Mouse (Mus musculus): ENCODE measurements around the gene Nptx2. TPM values are rescaled to one million over a fixed set of nuclear protein-coding genes. Genes with fewer than 3 reads are reported as not detected.

Nptx2 gene
- polyA plus RNA-seq (2016; fragmentation: Nextera tagmentation; extraction: Ambion mirVana), result 0.97 and 1.00 TPM in 2 replicates

DNA sequence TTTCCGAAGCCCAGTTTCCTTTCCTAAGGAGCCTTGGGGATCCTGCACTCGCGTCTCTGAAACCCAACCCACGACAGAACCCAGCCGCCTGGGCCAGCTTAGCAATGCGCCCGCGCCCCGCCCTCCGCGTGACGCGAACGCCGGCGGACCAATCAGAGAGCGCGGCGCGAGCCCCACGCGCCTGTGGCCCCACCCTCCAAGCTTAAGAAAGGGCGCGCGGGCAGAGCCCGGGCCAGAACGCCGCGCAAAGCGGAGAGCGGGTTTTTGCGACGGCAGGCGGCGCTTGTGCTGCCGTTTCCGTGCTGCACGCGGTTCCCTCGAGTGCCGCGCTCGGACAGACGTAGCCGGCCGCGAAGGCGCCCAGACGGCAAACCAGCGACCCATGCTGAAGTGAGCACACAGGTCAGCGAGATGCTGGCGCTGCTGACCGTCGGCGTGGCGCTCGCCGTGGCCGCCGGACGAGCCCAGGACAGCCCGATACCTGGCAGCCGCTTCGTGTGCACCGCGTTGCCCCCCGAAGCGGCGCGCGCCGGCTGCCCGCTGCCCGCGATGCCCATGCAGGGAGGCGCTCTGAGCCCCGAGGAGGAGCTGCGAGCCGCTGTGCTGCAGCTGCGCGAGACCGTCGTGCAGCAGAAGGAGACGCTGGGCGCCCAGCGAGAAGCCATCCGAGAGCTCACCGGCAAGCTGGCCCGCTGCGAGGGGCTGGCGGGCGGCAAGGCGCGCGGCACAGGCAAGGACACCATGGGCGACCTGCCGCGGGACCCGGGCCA lies at the start of gene Nptx2:
Nptx2 (plus strand) TSS at position 250 of the 770 bp plus-strand sequence.
- Histone ChIP-seq H3K27ac (peak within 1 kb of the TSS; percentile 77), H3K36me3 (replicated peaks) (no peaks in the 10 kb centered on the region), H3K4me3 (peak within 1 kb of the TSS; percentile 51), H3K9me3 (no peaks in the 10 kb centered on the region), H3K4me1 (peaks cover 46% of the 10 kb centered on the region), H3K27me3 (ENCODE audit: poor library complexity, severe bottlenecking) (peaks cover 82% of the 10 kb centered on the region)
- peak; percentile 85 for DNase-seq (ENCODE audit: extremely low spot score, low spot score)
- WGBS, result under 1% methylated on average over 99 of the region's 99 CpGs

DNA sequence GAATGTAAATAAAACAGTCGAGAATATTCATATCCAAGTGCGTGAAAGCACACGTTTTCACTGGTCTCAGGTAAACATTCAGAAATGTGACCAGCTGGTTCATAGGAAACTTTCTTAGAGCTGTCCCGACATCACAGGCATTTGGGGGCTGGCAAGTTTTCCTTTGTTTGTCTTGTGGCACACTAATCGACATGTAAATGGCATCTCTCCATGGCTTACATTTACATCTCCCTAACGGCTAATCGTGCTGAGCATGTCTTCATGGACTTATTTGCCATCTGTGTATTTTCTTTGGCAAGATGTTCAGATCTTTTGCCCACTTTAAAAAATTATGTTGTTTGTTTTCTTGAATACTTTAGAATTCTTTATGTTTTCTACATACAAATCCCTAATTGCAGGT lies 49.2 kb upstream of the Nptx2 start:
- WGBS, result 89% methylated on average over 7 of the region's 7 CpGs
- Histone ChIP-seq H3K4me3 (no peak overlapping the region), H3K36me3 (replicated peaks) (no peaks in the 10 kb centered on the region), H3K4me1 (no peaks in the 10 kb centered on the region), H3K27ac (no peak overlapping the region), H3K9me3 (no peaks in the 10 kb centered on the region), H3K27me3 (ENCODE audit: poor library complexity, severe bottlenecking) (no peaks in the 10 kb centered on the region)
- no peak for DNase-seq (ENCODE audit: extremely low spot score, low spot score)

GRCm38 (mm10) chr5:144504239-144504638 lies 41.5 kb upstream of the Nptx2 start:
- DNase-seq (ENCODE audit: extremely low spot score, low spot score), result no peak
- 94% methylated on average over 10 of the region's 10 CpGs for WGBS
- Histone ChIP-seq H3K27ac (no peak overlapping the region), H3K9me3 (peaks cover 5% of the 10 kb centered on the region; the same call in 1 of the 2 replicates), H3K4me3 (no peak overlapping the region), H3K27me3 (ENCODE audit: poor library complexity, severe bottlenecking) (peaks cover 20% of the 10 kb centered on the region), H3K36me3 (replicated peaks) (no peaks in the 10 kb centered on the region), H3K4me1 (peaks cover 12% of the 10 kb centered on the region)

DNA sequence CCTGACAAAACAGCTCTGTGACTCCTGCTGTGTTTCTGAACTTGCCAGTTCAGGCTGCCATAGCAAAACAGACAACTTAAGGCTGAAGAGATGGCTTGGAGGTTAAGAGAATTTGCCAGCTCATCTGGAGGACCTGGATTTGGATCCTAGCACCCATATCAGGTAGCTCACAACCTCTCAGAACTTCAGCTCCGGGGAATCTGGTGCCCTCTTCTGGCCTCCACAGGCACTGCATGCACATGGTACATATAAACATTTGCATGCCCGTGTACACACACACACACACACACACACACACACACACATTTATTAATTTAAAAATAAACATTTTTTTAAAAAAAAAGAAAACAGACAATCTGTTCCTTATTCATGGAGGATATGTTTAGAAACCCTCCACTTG lies 40.0 kb upstream of the Nptx2 start:
- WGBS, result 86% methylated on average over 2 of the region's 2 CpGs
- Histone ChIP-seq H3K4me3 (no peak overlapping the region), H3K36me3 (replicated peaks) (no peaks in the 10 kb centered on the region), H3K27ac (no peak overlapping the region), H3K4me1 (peaks cover 24% of the 10 kb centered on the region), H3K27me3 (ENCODE audit: poor library complexity, severe bottlenecking) (peaks cover 20% of the 10 kb centered on the region), H3K9me3 (peaks cover 5% of the 10 kb centered on the region; the same call in 1 of the 2 replicates)
- DNase-seq (ENCODE audit: extremely low spot score, low spot score), result no peak

DNA sequence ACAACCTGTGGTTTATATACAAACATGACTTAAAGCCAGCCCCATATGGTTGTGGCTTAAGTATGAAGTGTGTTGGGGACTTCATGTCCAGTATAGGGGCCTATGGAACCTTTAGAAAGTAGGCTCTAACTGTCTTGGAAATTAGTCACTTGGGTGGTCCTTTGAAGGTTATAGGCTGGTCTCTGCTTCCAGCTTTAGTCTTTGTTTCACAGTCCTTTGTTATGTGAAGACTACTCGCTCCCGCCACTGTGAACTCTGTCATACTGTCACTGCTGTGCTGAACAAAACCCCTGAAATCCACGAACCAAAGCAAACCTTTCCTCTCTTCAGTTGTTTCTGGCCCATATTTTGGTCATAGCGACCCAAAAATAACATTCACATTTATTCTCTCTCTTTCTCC lies 39.5 kb upstream of the Nptx2 start:
- WGBS, result 62% methylated on average over 4 of the region's 4 CpGs
- H3K4me1 ChIP-seq, result peaks cover 24% of the 10 kb centered on the region
- no peaks in the 10 kb centered on the region for H3K36me3 ChIP-seq (replicated peaks)
- DNase-seq (ENCODE audit: extremely low spot score, low spot score), result no peak
- H3K27ac ChIP-seq, result no peak overlapping the region
- peaks cover 5% of the 10 kb centered on the region; the same call in 1 of the 2 replicates for H3K9me3 ChIP-seq
- no peak overlapping the region for H3K4me3 ChIP-seq
- peaks cover 20% of the 10 kb centered on the region for H3K27me3 ChIP-seq (ENCODE audit: poor library complexity, severe bottlenecking)

GRCm38 (mm10) chr5:144506689-144507552 lies 38.8 kb upstream of the Nptx2 start:
- WGBS, result 44% methylated on average over 26 of the region's 26 CpGs
- peaks cover 5% of the 10 kb centered on the region; the same call in 1 of the 2 replicates for H3K9me3 ChIP-seq
- peaks cover 20% of the 10 kb centered on the region for H3K27me3 ChIP-seq (ENCODE audit: poor library complexity, severe bottlenecking)
- H3K27ac ChIP-seq, result no peak overlapping the region
- no peaks in the 10 kb centered on the region for H3K36me3 ChIP-seq (replicated peaks)
- H3K4me3 ChIP-seq, result no peak overlapping the region
- DNase-seq (ENCODE audit: extremely low spot score, low spot score), result no peak
- H3K4me1 ChIP-seq, result peaks cover 24% of the 10 kb centered on the region

GRCm38 (mm10) chr5:144509431-144509830 lies 36.3 kb upstream of the Nptx2 start:
- Histone ChIP-seq H3K36me3 (replicated peaks) (no peaks in the 10 kb centered on the region), H3K9me3 (peaks cover 5% of the 10 kb centered on the region; the same call in 1 of the 2 replicates), H3K4me1 (peaks cover 24% of the 10 kb centered on the region), H3K27ac (peak overlapping the region; percentile 53), H3K27me3 (ENCODE audit: poor library complexity, severe bottlenecking) (peaks cover 20% of the 10 kb centered on the region), H3K4me3 (no peak overlapping the region)
- WGBS, result 28% methylated on average over 7 of the region's 7 CpGs
- DNase-seq (ENCODE audit: extremely low spot score, low spot score), result no peak

DNA sequence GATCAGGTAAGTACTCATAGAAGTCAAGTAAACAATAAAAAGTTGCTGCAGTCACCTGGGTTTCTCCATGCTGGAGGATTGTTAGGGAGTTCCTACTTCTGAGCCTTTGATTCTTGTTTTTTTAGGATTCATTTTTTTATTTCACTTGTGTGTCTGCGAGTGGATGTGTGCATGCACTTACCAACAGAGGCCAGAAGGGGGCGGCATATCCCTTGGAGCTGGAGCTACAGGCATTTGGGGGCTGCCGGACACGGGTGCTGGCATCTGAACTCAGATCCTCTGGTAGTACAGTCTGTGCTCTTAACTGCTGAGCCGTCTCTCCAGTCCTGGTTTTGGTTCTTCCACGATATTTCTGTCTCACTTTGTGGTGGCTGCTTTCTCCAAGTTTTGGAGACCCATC lies 31.0 kb upstream of the Nptx2 start:
- WGBS, result 66% methylated on average over 6 of the region's 6 CpGs
- Histone ChIP-seq H3K4me1 (peaks cover 6% of the 10 kb centered on the region), H3K36me3 (replicated peaks) (no peaks in the 10 kb centered on the region), H3K27me3 (ENCODE audit: poor library complexity, severe bottlenecking) (no peaks in the 10 kb centered on the region), H3K4me3 (no peak overlapping the region), H3K27ac (no peak overlapping the region), H3K9me3 (no peaks in the 10 kb centered on the region)
- DNase-seq (ENCODE audit: extremely low spot score, low spot score), result peak; percentile 30

- Histone ChIP-seq H3K4me1 (0 out of 2 replicates have a peak, but pooled peaks cover 1% of the 10 kb centered on the region), H3K9me3 (no peaks in the 10 kb centered on the region), H3K36me3 (replicated peaks) (no peaks in the 10 kb centered on the region), H3K4me3 (no peak overlapping the region), H3K27me3 (ENCODE audit: poor library complexity, severe bottlenecking) (no peaks in the 10 kb centered on the region), H3K27ac (no peak overlapping the region)
- DNase-seq (ENCODE audit: extremely low spot score, low spot score), result no peak
- WGBS, result 91% methylated on average over 4 of the region's 4 CpGs
These were observed 30.5 kb upstream of the Nptx2 start for GRCm38 (mm10) chr5:144515241-144515640.

GRCm38 (mm10) chr5:144520096-144520495 lies 25.6 kb upstream of the Nptx2 start:
- DNase-seq (ENCODE audit: extremely low spot score, low spot score), result no peak
- H3K27me3 ChIP-seq (ENCODE audit: poor library complexity, severe bottlenecking), result no peaks in the 10 kb centered on the region
- no peak overlapping the region for H3K27ac ChIP-seq

DNA sequence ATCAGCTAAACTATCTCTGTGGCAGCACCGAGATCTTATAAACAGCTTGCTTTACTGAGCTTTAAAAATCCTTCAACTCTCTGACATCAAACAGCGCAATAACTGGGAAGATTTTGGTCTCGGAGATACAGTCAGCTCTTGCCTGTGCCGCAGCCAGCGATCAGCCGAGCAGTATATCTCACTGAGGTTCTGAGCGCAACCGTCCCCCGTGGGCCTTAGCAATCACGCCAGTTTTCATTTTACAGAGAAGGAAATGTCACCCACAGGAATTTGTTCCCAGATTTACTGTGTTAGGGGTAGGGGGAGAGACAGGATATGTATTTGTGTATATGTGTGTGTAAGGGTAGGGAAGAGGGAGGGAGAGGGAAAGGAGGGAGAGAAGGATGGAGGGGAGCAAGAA lies 20.9 kb upstream of the Nptx2 start:
- Histone ChIP-seq H3K4me1 (peaks cover 9% of the 10 kb centered on the region; the same call in 1 of the 2 replicates), H3K9me3 (no peaks in the 10 kb centered on the region), H3K27me3 (ENCODE audit: poor library complexity, severe bottlenecking) (no peaks in the 10 kb centered on the region), H3K36me3 (replicated peaks) (no peaks in the 10 kb centered on the region), H3K4me3 (no peak overlapping the region), H3K27ac (no peak overlapping the region)
- DNase-seq (ENCODE audit: extremely low spot score, low spot score), result no peak
- 93% methylated on average over 10 of the region's 10 CpGs for WGBS

More at GRCm38 (mm10) chr5:144520096-144520495, 25.6 kb upstream of the Nptx2 start:
- H3K4me3 ChIP-seq, result no peak overlapping the region
- no peaks in the 10 kb centered on the region for H3K9me3 ChIP-seq
- 34% methylated on average over 3 of the region's 3 CpGs for WGBS
- H3K36me3 ChIP-seq (replicated peaks), result no peaks in the 10 kb centered on the region
- H3K4me1 ChIP-seq, result peaks cover 4% of the 10 kb centered on the region; the same call in 1 of the 2 replicates

GRCm38 (mm10) chr5:144529123-144529522 lies 16.6 kb upstream of the Nptx2 start:
- WGBS, result 96% methylated on average over 11 of the region's 11 CpGs
- H3K27me3 ChIP-seq (ENCODE audit: poor library complexity, severe bottlenecking), result no peaks in the 10 kb centered on the region
- H3K36me3 ChIP-seq (replicated peaks), result no peaks in the 10 kb centered on the region
- H3K9me3 ChIP-seq, result no peaks in the 10 kb centered on the region
- H3K4me1 ChIP-seq, result 0 out of 2 replicates have a peak, but pooled peaks cover 5% of the 10 kb centered on the region
- no peak for DNase-seq (ENCODE audit: extremely low spot score, low spot score)
- no peak overlapping the region for H3K27ac ChIP-seq
- no peak overlapping the region for H3K4me3 ChIP-seq
